Mouse (Mus musculus): ENCODE measurements around the gene Prr36. TPM values are rescaled to one million over a fixed set of nuclear protein-coding genes. Genes with fewer than 3 reads are reported as not detected.
A peak's percentile ranks its signal among the peaks of the same experiment; 100 is the strongest.

Gene Prr36
- polyA plus RNA-seq, 1 experiment, result 7.2 TPM

GRCm38 (mm10) chr8:4205246-4206123 is 11.8 kb downstream of the Prr36 start:
- H3K9me3 ChIP-seq (replicated peaks; ENCODE audit: control insufficient read depth, insufficient read depth, low read length, poor library complexity, severe bottlenecking), result no peaks in the 10 kb centered on the region
- TF ChIP-seq EP300 (IDR thresholded peaks at IDR 0.05; ENCODE audit: insufficient read depth, low read depth, low read length) (0 out of 2 replicates have a peak, but pooled peaks have one; percentile 49), CTCF (IDR thresholded peaks at IDR 0.05; ENCODE audit: low read depth, low read length) (peak; percentile 54), POLR2A (IDR thresholded peaks at IDR 0.05; ENCODE audit: insufficient read depth, low read length) (no peak)
- H3K9ac ChIP-seq (ENCODE audit: low read depth, poor library complexity, severe bottlenecking), result peak overlapping the region; percentile 47
- H3K4me3 ChIP-seq (ENCODE audit: low read depth, low read length), result peak overlapping the region; percentile 65
- no peaks in the 10 kb centered on the region for H3K36me3 ChIP-seq (ENCODE audit: control insufficient read depth, insufficient read depth, low read length, poor library complexity, severe bottlenecking)
- peaks cover 2% of the 10 kb centered on the region for H3K4me1 ChIP-seq (ENCODE audit: control insufficient read depth, insufficient read depth, low read length)
- no peak overlapping the region for H3K27ac ChIP-seq (ENCODE audit: insufficient read depth, low read length)
- H3K27me3 ChIP-seq (ENCODE audit: control insufficient read depth, insufficient read depth, low read length, poor library complexity, severe bottlenecking), result no peaks in the 10 kb centered on the region; the same call in 1 of the 2 replicates

- H3K27ac ChIP-seq (ENCODE audit: insufficient read depth, low read length), result no peak overlapping the region
- no peaks in the 10 kb centered on the region for H3K36me3 ChIP-seq (ENCODE audit: control insufficient read depth, insufficient read depth, low read length, poor library complexity, severe bottlenecking)
- no peaks in the 10 kb centered on the region for H3K9me3 ChIP-seq (replicated peaks; ENCODE audit: control insufficient read depth, insufficient read depth, low read length, poor library complexity, severe bottlenecking)
Measured at GRCm38 (mm10) chr8:4201321-4201720, 15.9 kb downstream of the Prr36 start.

DNA sequence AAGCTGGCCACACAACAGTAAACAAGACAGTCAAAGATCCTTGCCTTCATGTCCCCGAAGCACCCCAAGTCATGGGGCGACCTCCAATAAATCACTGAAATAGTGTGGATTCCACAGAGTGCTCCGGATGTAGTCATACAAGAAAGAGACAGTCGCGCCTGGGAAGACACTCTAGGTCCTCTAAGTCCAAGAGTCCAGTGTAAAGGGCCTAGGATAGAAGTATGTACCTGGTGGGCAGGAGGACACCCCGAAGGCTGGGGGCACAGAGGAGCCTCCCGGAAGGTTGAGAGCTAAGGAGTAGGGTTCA is 23.7 kb downstream of the Prr36 start:
- Histone ChIP-seq H3K27ac (ENCODE audit: insufficient read depth, low read length) (no peak overlapping the region), H3K4me1 (ENCODE audit: control insufficient read depth, insufficient read depth, low read length) (peaks cover 3% of the 10 kb centered on the region), H3K4me3 (ENCODE audit: low read depth, low read length) (no peak overlapping the region), H3K27me3 (ENCODE audit: control insufficient read depth, insufficient read depth, low read length, poor library complexity, severe bottlenecking) (no peaks in the 10 kb centered on the region; the same call in 1 of the 2 replicates), H3K9ac (ENCODE audit: low read depth, poor library complexity, severe bottlenecking) (no peak overlapping the region), H3K9me3 (replicated peaks; ENCODE audit: control insufficient read depth, insufficient read depth, low read length, poor library complexity, severe bottlenecking) (no peaks in the 10 kb centered on the region), H3K36me3 (ENCODE audit: control insufficient read depth, insufficient read depth, low read length, poor library complexity, severe bottlenecking) (no peaks in the 10 kb centered on the region)
- TF ChIP-seq POLR2A (IDR thresholded peaks at IDR 0.05; ENCODE audit: insufficient read depth, low read length) (no peak), EP300 (IDR thresholded peaks at IDR 0.05; ENCODE audit: insufficient read depth, low read depth, low read length) (no peak), CTCF (IDR thresholded peaks at IDR 0.05; ENCODE audit: low read depth, low read length) (no peak)

More at GRCm38 (mm10) chr8:4201321-4201720, 15.9 kb downstream of the Prr36 start:
- Histone ChIP-seq H3K9ac (ENCODE audit: low read depth, poor library complexity, severe bottlenecking) (no peak overlapping the region), H3K27me3 (ENCODE audit: control insufficient read depth, insufficient read depth, low read length, poor library complexity, severe bottlenecking) (no peaks in the 10 kb centered on the region), H3K4me3 (ENCODE audit: low read depth, low read length) (no peak overlapping the region), H3K4me1 (ENCODE audit: control insufficient read depth, insufficient read depth, low read length) (peaks cover 2% of the 10 kb centered on the region)
- TF ChIP-seq EP300 (IDR thresholded peaks at IDR 0.05; ENCODE audit: insufficient read depth, low read depth, low read length) (no peak), CTCF (IDR thresholded peaks at IDR 0.05; ENCODE audit: low read depth, low read length) (no peak), POLR2A (IDR thresholded peaks at IDR 0.05; ENCODE audit: insufficient read depth, low read length) (no peak)

DNA sequence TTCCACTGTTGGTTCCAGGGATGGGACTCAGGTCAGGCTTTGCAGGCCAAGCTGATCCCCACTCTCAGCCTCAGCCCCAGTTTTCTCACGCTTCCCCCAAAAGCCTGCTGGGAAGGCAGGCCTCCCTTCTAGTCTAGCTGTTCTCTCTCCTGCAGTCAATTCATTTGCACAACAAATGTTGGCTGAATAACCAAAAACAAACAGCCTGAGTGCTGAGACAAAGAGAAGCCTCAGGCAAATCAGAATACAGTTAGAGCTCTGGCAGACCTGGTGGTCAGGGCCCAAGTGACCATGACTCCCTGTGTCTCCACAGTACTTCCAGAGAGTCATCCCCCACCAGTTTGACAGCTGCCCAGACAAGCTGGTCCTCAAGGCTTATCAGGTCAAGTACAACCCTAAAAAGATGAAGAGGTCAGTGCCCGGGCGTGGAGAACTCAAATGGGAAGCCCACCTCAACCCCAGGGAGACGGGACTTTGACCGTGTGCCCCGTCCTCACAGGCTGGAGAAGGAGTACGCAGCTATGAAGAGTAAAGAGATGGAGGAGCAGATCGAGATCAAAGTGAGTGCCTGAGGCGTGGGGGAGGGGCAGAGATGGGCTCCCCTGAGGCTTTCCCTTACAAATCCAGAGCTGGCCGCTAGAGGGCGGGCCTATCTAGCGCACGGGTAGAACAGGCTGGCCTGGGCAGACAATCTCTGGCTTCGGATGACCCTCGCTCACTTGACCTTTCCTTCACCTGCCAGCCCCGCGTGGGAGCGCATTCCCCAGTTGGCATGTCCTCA is 24.3 kb downstream of the Prr36 start:
- peak overlapping the region; percentile 14; the same call in 1 of the 2 replicates for H3K4me3 ChIP-seq (ENCODE audit: low read depth, low read length)
- TF ChIP-seq CTCF (IDR thresholded peaks at IDR 0.05; ENCODE audit: low read depth, low read length) (peak; percentile 83), POLR2A (IDR thresholded peaks at IDR 0.05; ENCODE audit: insufficient read depth, low read length) (no peak), EP300 (IDR thresholded peaks at IDR 0.05; ENCODE audit: insufficient read depth, low read depth, low read length) (peak; percentile 78)

GRCm38 (mm10) chr8:4192305-4192704 is 25.0 kb downstream of the Prr36 start:
- Histone ChIP-seq H3K27ac (ENCODE audit: insufficient read depth, low read length) (no peak overlapping the region), H3K9ac (ENCODE audit: low read depth, poor library complexity, severe bottlenecking) (no peak overlapping the region), H3K36me3 (ENCODE audit: control insufficient read depth, insufficient read depth, low read length, poor library complexity, severe bottlenecking) (no peaks in the 10 kb centered on the region)

More for the DNA sequence above, 24.3 kb downstream of the Prr36 start:
- H3K9ac ChIP-seq (ENCODE audit: low read depth, poor library complexity, severe bottlenecking), result no peak overlapping the region
- no peaks in the 10 kb centered on the region; the same call in 1 of the 2 replicates for H3K27me3 ChIP-seq (ENCODE audit: control insufficient read depth, insufficient read depth, low read length, poor library complexity, severe bottlenecking)
- no peaks in the 10 kb centered on the region for H3K36me3 ChIP-seq (ENCODE audit: control insufficient read depth, insufficient read depth, low read length, poor library complexity, severe bottlenecking)
- H3K4me1 ChIP-seq (ENCODE audit: control insufficient read depth, insufficient read depth, low read length), result peaks cover 3% of the 10 kb centered on the region
- no peak overlapping the region for H3K27ac ChIP-seq (ENCODE audit: insufficient read depth, low read length)
- no peaks in the 10 kb centered on the region for H3K9me3 ChIP-seq (replicated peaks; ENCODE audit: control insufficient read depth, insufficient read depth, low read length, poor library complexity, severe bottlenecking)

More at GRCm38 (mm10) chr8:4192305-4192704, 25.0 kb downstream of the Prr36 start:
- H3K4me1 ChIP-seq (ENCODE audit: control insufficient read depth, insufficient read depth, low read length), result peaks cover 3% of the 10 kb centered on the region
- no peak for TF ChIP-seq POLR2A (IDR thresholded peaks at IDR 0.05; ENCODE audit: insufficient read depth, low read length)
- no peak for TF ChIP-seq EP300 (IDR thresholded peaks at IDR 0.05; ENCODE audit: insufficient read depth, low read depth, low read length)
- no peak for TF ChIP-seq CTCF (IDR thresholded peaks at IDR 0.05; ENCODE audit: low read depth, low read length)
- H3K4me3 ChIP-seq (ENCODE audit: low read depth, low read length), result no peak overlapping the region
- no peaks in the 10 kb centered on the region for H3K9me3 ChIP-seq (replicated peaks; ENCODE audit: control insufficient read depth, insufficient read depth, low read length, poor library complexity, severe bottlenecking)
- no peaks in the 10 kb centered on the region; the same call in 1 of the 2 replicates for H3K27me3 ChIP-seq (ENCODE audit: control insufficient read depth, insufficient read depth, low read length, poor library complexity, severe bottlenecking)
